Mouse (Mus musculus): ENCODE data around the gene Foxo4. TPM values are rescaled to one million over a fixed set of nuclear protein-coding genes. Genes with fewer than 3 reads are reported as not detected.

The Foxo4 gene
- polyA plus RNA-seq (2014; fragmentation: Illumina TruSeq; extraction: RNeasy Lipid Tissue Mini Kit (QIAGEN cat#74804); ENCODE audit: low read depth, low replicate concordance): 2.2 TPM

DNA sequence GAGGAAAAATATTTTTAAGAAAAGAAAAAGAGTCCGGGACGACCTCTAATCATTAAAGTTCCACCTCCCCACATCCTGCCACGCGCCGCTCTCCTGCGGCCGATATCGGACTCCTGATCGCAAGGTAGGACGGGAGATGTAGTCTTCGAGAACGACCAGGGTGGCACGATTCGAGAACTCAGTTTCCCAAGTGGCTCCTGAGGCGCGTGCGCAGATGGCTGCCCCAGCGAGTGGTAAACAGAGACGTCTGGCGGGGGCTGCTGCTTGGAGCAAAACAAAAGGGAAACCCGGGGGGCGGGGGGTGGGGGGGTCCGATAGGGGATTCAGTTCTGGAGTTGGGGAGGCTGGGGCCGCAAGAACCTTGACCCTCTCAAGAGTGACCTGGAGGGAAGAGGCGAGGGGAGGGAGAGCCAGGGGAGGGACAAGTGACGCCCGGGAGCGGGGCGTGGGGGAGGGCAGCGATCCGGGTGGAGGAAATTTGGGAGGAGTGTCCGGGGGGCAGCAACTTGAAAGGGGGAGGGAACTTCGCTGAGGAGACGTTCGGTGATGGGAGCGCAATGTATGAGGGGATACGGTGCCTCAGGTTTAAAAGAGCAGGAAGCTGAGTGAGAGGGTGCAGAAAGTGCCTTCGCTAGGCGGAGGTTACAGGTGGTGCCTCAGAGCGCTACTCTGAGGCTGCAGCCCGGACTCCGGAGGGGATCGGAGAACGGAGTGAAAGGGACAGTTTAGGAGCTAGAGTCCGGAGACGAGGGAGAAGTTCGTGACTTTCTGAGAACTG lies at the start of gene Foxo4:
Gene Foxo4, plus strand, starts transcription at position 577 of the 778 bp plus-strand sequence.

DNA sequence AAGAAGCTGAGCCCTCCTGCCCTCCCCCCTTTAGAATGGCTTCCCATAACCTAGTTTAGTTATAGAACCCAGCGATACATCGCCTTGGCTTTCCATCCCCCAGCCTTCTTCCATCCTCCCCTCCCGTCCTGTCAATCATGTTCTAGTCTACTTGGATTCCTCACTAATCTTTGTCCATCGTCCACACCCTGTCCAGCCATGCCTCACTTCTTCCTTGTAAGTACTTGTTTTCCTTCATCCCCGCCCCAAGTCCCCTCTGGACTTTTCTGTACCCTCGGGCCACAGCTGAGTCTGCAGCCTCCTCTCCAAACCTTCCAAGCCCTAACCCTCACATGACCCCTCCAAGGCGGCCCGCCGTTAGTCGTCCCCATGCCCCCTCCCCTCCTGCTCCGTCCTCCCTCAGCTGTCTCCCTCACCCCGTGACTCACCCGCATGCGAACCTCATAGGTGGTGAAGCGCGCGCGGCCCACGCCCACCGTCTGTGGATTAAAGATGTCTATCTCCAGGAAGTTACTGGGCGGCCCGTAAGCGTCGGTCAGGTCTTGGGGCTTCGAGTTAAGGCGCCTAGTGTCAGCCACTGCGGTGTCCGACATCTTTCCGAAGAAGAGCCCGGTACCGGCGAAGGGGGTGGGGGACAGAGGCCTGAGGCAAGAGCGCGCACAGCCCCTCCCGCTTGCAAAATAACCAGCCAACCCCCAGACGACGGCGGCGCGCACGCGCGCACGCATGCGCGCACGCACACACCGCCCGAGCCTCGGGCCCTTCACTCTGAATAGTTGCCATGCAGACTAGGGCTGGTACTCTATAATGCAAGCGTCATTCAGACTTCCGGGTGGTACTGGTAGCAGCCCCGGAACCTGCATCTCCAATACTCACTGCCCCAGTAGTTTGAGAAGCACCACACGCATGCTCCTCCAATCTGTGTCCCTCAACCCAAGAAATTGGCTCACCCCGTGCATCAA lies 32.2 kb upstream of the Foxo4 start, which contains the start of gene Snx12:
Gene Snx12, minus strand, starts transcription at position 730 of the 962 bp plus-strand sequence.

DNA sequence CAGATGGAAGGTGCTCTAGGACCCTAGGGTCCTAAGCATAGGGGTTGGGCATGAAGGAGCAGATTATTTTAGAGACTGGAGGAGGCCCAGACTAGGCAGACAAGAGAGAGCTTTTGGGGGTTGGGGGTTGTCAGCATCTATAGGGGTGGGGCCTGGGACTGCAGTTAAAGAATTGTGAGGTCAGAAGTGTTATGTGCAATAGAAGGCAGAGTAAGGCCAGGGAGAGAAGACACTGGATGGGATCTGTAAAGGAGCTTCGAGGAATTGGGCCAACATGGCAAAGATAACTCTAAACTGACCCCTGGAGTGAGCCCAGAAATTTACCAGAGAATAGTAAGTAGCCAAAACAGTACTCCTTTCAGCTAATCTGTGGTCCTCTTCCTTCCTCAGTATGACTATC lies 9.6 kb downstream of the Foxo4 start, which contains the start of gene Gm614:
Gene Gm614, minus strand, starts transcription at position 101 of the 400 bp plus-strand sequence.

DNA sequence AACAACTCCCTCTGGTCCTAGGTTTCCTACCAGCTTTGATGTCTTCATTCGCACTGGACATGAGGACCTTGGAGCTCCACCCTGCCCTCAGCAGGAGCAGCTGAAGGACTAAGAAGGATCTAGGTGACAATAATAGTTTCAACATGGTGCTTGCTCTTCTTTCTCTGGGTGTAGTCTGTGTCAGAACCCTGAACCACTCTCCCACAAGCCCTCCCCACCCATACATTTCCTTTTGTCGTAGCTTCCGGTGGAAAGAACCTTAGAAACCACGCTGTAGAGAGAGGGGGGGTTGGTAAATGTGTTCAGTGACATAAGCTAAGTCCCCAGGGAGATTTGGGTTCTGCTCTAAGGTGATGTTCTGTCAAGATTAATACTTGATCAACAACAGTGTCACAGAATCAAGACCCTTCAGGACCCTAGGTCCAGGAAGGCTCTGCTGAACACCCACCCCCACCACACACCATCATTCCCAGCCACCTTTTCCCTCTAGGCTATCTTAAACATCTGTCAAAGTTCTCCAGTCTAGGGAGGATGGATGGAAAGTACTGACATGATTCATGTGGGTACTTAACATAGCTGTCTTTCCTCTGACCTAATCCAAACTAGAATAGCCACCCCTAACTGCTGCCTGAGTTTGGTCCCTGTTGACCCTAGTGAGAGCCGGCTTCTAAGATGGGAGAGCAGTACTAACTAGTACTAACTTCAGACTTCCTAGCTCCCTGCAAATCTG lies 13.9 kb downstream of the Foxo4 start, which contains the start of gene Il2rg:
Gene Il2rg, minus strand, starts transcription at position 231 of the 730 bp plus-strand sequence.

DNA sequence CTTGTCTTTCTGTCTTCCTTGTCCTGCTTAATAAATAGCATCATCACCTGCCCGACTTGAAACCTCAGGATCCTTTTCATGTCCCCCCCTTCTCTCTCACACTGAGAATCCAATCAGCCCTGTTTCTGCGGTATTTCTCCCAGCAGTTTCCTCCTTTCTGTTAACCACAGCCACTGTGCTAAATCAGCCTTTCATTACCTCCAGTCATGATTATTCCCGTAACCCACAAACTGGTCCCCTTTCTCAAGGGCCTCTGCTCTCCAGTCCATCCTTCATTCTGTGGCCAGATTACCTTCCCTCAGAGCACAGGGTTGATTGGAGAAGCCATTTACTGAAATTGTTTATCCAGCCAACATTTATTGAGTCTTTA lies 14.4 kb downstream of the Foxo4 start, which contains the start of gene Gm20489:
Gene Gm20489, minus strand, starts transcription at position 269 of the 370 bp plus-strand sequence.

DNA sequence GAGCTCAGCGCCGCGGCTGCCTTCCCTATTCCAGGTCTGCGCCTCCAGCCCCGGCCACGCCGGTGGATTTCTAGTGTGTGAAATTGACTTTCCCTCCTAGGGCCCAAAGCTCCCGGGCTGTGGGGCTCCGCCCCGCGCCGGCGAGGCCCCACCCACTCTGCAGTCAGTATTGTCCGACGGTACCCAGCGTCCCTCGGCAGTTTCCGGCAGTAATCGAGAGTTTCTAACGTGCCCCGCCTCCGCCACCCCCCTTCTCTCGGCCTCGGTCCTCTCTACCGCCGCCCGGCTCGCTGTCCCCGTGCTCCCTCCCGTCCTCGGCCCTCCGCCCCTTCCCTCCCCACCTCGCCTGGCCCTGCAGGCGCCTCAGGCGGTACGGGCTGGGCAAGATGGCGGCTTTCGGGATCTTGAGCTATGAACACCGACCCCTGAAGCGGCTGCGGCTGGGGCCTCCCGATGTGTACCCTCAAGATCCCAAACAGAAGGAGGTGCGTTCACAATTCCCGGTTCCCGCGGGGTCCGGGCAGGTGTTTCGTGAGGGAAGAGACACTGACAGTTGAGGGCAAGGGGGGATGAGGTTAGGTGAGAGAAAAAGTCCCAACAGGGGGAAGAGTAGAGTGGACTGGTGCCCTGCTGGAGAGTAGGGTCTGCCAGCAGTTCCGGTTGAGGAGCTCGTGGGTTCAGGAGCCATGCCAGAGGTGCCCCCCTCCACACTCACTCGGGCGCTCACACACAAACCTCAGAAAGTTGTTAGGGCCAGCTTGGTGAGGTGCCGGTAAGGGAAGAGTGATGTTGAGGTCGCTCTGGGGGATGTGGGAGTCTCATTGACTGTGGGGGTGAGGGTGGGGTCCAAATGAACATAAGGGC lies 19.8 kb downstream of the Foxo4 start, which contains the start of gene Med12:
Gene Med12, plus strand, starts transcription at position 156 of the 864 bp plus-strand sequence.

DNA sequence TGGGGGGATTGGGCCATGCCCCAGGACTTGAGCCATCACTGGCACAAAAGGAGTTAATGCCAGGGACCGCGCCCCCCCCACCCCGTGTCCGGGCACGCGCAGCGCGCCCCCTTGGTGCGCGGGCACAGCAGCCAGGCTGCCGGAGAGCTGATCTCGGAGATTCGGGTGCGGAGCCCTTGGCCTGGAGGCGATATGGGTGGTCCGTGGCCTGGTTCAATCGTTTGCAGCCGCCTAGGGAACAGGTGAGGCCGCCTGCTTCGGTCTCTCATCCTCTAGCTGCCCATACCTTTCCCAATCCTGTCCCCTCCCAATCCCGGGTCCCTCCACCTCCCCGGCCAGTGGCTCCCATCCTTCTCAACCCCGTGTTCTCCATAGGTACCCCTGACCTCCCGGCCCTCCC lies 44.7 kb downstream of the Foxo4 start, which contains the start of gene Nlgn3:
Gene Nlgn3, plus strand, starts transcription at position 114 of the 400 bp plus-strand sequence.

Other genes starting within 250 kb of the Foxo4 start
- gene Tex11, start 194.9 kb upstream of the Foxo4 start, polyA plus RNA-seq (2014; fragmentation: Illumina TruSeq; extraction: RNeasy Lipid Tissue Mini Kit (QIAGEN cat#74804); ENCODE audit: low read depth, low replicate concordance): 36.3 TPM
- gene Slc7a3, start 168.5 kb upstream of the Foxo4 start, polyA plus RNA-seq (2014; fragmentation: Illumina TruSeq; extraction: RNeasy Lipid Tissue Mini Kit (QIAGEN cat#74804); ENCODE audit: low read depth, low replicate concordance): 0.66 TPM
- 5.6 TPM for gene Snx12, start 32.0 kb upstream of the Foxo4 start, polyA plus RNA-seq (2014; fragmentation: Illumina TruSeq; extraction: RNeasy Lipid Tissue Mini Kit (QIAGEN cat#74804); ENCODE audit: low read depth, low replicate concordance)
- gene Gm614, start 9.5 kb downstream of the Foxo4 start, polyA plus RNA-seq (2014; fragmentation: Illumina TruSeq; extraction: RNeasy Lipid Tissue Mini Kit (QIAGEN cat#74804); ENCODE audit: low read depth, low replicate concordance): 299 TPM
- gene Il2rg, start 13.7 kb downstream of the Foxo4 start, polyA plus RNA-seq (2014; fragmentation: Illumina TruSeq; extraction: RNeasy Lipid Tissue Mini Kit (QIAGEN cat#74804); ENCODE audit: low read depth, low replicate concordance): 0.48 TPM
- 0.45 TPM for gene Gm20489, start 14.5 kb downstream of the Foxo4 start, polyA plus RNA-seq (2014; fragmentation: Illumina TruSeq; extraction: RNeasy Lipid Tissue Mini Kit (QIAGEN cat#74804); ENCODE audit: low read depth, low replicate concordance)
- 4.1 TPM for gene Med12, start 19.5 kb downstream of the Foxo4 start, polyA plus RNA-seq (2014; fragmentation: Illumina TruSeq; extraction: RNeasy Lipid Tissue Mini Kit (QIAGEN cat#74804); ENCODE audit: low read depth, low replicate concordance)
- gene Nlgn3, start 44.6 kb downstream of the Foxo4 start, polyA plus RNA-seq (2014; fragmentation: Illumina TruSeq; extraction: RNeasy Lipid Tissue Mini Kit (QIAGEN cat#74804); ENCODE audit: low read depth, low replicate concordance): 0.06 TPM
- not detected for gene Gjb1, start 121.8 kb downstream of the Foxo4 start, polyA plus RNA-seq (2014; fragmentation: Illumina TruSeq; extraction: RNeasy Lipid Tissue Mini Kit (QIAGEN cat#74804); ENCODE audit: low read depth, low replicate concordance)
- gene Zmym3, start 166.3 kb downstream of the Foxo4 start, polyA plus RNA-seq (2014; fragmentation: Illumina TruSeq; extraction: RNeasy Lipid Tissue Mini Kit (QIAGEN cat#74804); ENCODE audit: low read depth, low replicate concordance): 32.1 TPM
- gene Nono, start 174.8 kb downstream of the Foxo4 start, polyA plus RNA-seq (2014; fragmentation: Illumina TruSeq; extraction: RNeasy Lipid Tissue Mini Kit (QIAGEN cat#74804); ENCODE audit: low read depth, low replicate concordance): 31.0 TPM
- not detected for gene Itgb1bp2, start 194.6 kb downstream of the Foxo4 start, polyA plus RNA-seq (2014; fragmentation: Illumina TruSeq; extraction: RNeasy Lipid Tissue Mini Kit (QIAGEN cat#74804); ENCODE audit: low read depth, low replicate concordance)